Comparison of ENCODE assay signal across 26 mouse cellular contexts in the genomic region with DNA sequence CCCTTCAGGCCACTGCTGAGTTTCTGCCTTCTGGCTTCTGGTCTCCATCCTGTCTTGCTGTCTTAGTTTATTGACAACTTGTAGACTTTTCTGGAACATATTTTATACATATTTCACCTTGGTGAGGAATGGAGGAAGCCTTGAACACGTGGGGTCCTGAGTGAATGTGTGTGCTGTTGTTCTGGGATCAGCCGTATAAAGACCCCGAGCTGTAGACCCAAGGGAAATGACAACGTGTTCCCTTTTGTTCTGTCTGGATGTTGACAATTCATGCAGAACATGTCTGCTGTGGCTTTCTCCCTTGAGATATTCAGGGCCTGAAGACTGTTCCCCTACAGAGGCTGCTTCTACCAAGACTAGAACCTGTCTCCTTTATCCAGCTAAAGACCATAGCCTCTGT. TPM values are rescaled to one million over a fixed set of nuclear protein-coding genes. Genes with fewer than 3 reads are reported as not detected.
A peak's percentile ranks its signal among the peaks of the same experiment; 100 is the strongest.
DNase-seq lines count a peak whose midpoint lies in the region; ATAC-seq and TF ChIP-seq lines count a peak whose summit lies in the region.
"Had no signal": no experiment of that assay in that cellular context is flagged by ENCODE, and none has a peak within 500 bp of the region (broad histone marks: within the 10 kb centered on the region; RNA-seq: fewer than 3 reads in every experiment).

No protein-coding gene starts in this region.

- H3K36me3 ChIP-seq in heart, adult 2 months (ENCODE audit: control insufficient read depth, insufficient read depth, low read length) = no peaks in the 10 kb centered on the region; the same call in 1 of the 2 replicates
- H3K36me3 ChIP-seq in megakaryocyte, embryonic 14.5 days (replicated peaks; ENCODE audit: low read length) = no peaks in the 10 kb centered on the region
- H3K36me3 ChIP-seq in CH12.LX (replicated peaks in 1 of 2; ENCODE audit: control insufficient read depth in 1 of 2, insufficient read depth in 1 of 2, low read length in 1 of 2) = no peaks in the 10 kb centered on the region
- H3K36me3 ChIP-seq: embryonic facial prominence, embryonic 13.5 days; embryonic facial prominence, embryonic 15.5 days; forebrain, embryonic 10.5 days; forebrain, embryonic 12.5 days had no signal

- no peak overlapping the region for H3K4me3 ChIP-seq in gastrocnemius, adult 2 months
- no peak overlapping the region for H3K4me3 ChIP-seq in heart, adult 2 months
- H3K4me3 ChIP-seq in megakaryocyte, embryonic 14.5 days (replicated peaks) = peak overlapping the region; percentile 33
- no peak overlapping the region for H3K4me3 ChIP-seq in CH12.LX (replicated peaks in 1 of 3; ENCODE audit: low read depth in 2 of 3, low read length in 2 of 3, poor library complexity in 1 of 3)
- H3K4me3 ChIP-seq: embryonic facial prominence, embryonic 13.5 days; embryonic facial prominence, embryonic 15.5 days; erythroblast, embryonic 14.5 days; forebrain, embryonic 10.5 days; forebrain, embryonic 12.5 days had no signal

- H3K9me3 ChIP-seq in megakaryocyte, embryonic 14.5 days = no peaks in the 10 kb centered on the region
- no peaks in the 10 kb centered on the region for H3K9me3 ChIP-seq in CH12.LX (replicated peaks; ENCODE audit: low read length)
- H3K9me3 ChIP-seq: embryonic facial prominence, embryonic 13.5 days; embryonic facial prominence, embryonic 15.5 days; forebrain, embryonic 10.5 days; forebrain, embryonic 12.5 days had no signal

- no peak for ATAC-seq in megakaryocyte, adult 5-6 weeks (ENCODE audit: poor library complexity, severe bottlenecking)
- ATAC-seq: CD4-positive, CD25-positive, alpha-beta regulatory T cell, adult 4 months; forebrain, embryonic 14.5 days; forebrain, embryonic 16.5 days had no signal

- TF ChIP-seq CTCF in gastrocnemius, adult 2 months (IDR thresholded peaks at IDR 0.05) = no peak
- TF ChIP-seq CTCF in heart, adult 2 months (IDR thresholded peaks at IDR 0.05) = no peak
- no peak for TF ChIP-seq CTCF in CH12.LX (conservative IDR thresholded peaks at IDR 0.05 in 1 of 2, IDR thresholded peaks at IDR 0.05 in 1 of 2; ENCODE audit: low read depth in 2 of 2, low read length in 2 of 2)

- no peak for TF ChIP-seq POLR2A in heart, adult 2 months (IDR thresholded peaks at IDR 0.05; ENCODE audit: insufficient read depth, low read depth, low read length)
- no peak for TF ChIP-seq POLR2A in CH12.LX (IDR thresholded peaks at IDR 0.05; ENCODE audit: low read depth, low read length)

- H3K9ac ChIP-seq in heart, adult 2 months (ENCODE audit: low read depth, low read length) = no peak overlapping the region
- H3K9ac ChIP-seq in CH12.LX (ENCODE audit: insufficient read depth, low read depth) = no peak overlapping the region
- H3K9ac ChIP-seq: embryonic facial prominence, embryonic 13.5 days; embryonic facial prominence, embryonic 15.5 days; forebrain, embryonic 12.5 days had no signal

- WGBS in heart, adult 2 months = 61% methylated on average over 4 of the region's 4 CpGs

- peak overlapping the region; percentile 71; the same call in 1 of the 2 replicates for H3K27ac ChIP-seq in gastrocnemius, adult 2 months
- H3K27ac ChIP-seq in heart, adult 2 months = peak overlapping the region; percentile 79; the same call in 1 of the 2 replicates
- H3K27ac ChIP-seq in CH12.LX (ENCODE audit: insufficient read depth, low read depth) = no peak overlapping the region
- H3K27ac ChIP-seq: embryonic facial prominence, embryonic 13.5 days; embryonic facial prominence, embryonic 15.5 days; forebrain, embryonic 10.5 days; forebrain, embryonic 12.5 days had no signal

- H3K27me3 ChIP-seq in heart, adult 2 months (ENCODE audit: control insufficient read depth, insufficient read depth, low read length) = no peaks in the 10 kb centered on the region
- H3K27me3 ChIP-seq in megakaryocyte, embryonic 14.5 days (replicated peaks) = no peaks in the 10 kb centered on the region
- no peaks in the 10 kb centered on the region for H3K27me3 ChIP-seq in CH12.LX (replicated peaks)
- H3K27me3 ChIP-seq: embryonic facial prominence, embryonic 13.5 days; embryonic facial prominence, embryonic 15.5 days had no signal

- no peak for TF ChIP-seq RAD21 in CH12.LX (IDR thresholded peaks at IDR 0.05; ENCODE audit: low read depth, low read length)

- intact Hi-C loops in gastrocnemius, adult 2 months (cut with DNase I) = no loop called here
- intact Hi-C loops in heart, adult 2 months (cut with DNase I) = no loop called here
- intact Hi-C loops in heart, postnatal 25 days (cut with DNase I) = loop anchor here (5.0 kb wide), 1 partner anchor 40 kb away; no protein-coding TSS in a partner anchor

- TF ChIP-seq EP300 in heart, adult 2 months (IDR thresholded peaks at IDR 0.05; ENCODE audit: insufficient read depth, low read depth, low read length) = no peak
- peak; percentile 26; the same call in 1 of the 2 replicates for TF ChIP-seq EP300 in CH12.LX (IDR thresholded peaks at IDR 0.05; ENCODE audit: low read length)

- no peak for DNase-seq in gastrocnemius, adult 2 months
- DNase-seq in gastrocnemius, postnatal 25 days = no peak
- no peak for DNase-seq in heart, adult 2 months
- DNase-seq in heart, postnatal 25 days (ENCODE audit: low spot score) = no peak
- DNase-seq in CH12.LX (ENCODE audit: extremely low read depth) = no peak
- DNase-seq in adrenal gland, postnatal 36 days = no peak
- DNase-seq: adrenal gland, adult 2 months; adrenal gland, postnatal 10 days; adrenal gland, postnatal 25 days; B cell, adult 2 months; cerebellum, adult 11-12 months; cerebellum, adult 2 months; cerebellum, adult 9-10 months; cerebellum, postnatal 10 days; cerebellum, postnatal 25 days; embryo, embryonic 11 days had no signal

- no peaks in the 10 kb centered on the region for H3K79me2 ChIP-seq in heart, adult 2 months (replicated peaks; ENCODE audit: control insufficient read depth, insufficient read depth, low read length)
- no peaks in the 10 kb centered on the region for H3K79me2 ChIP-seq in CH12.LX (replicated peaks; ENCODE audit: control insufficient read depth, extremely low read depth, insufficient read depth, poor library complexity, severe bottlenecking)

- in situ Hi-C loops in CH12.LX (cut with MboI; ENCODE audit: low pct_ligation_motif_present, low pct_unique_long_range_greater_than_20kb, low sequenced_read_pairs) = no loop called here

- H3K4me1 ChIP-seq in heart, adult 2 months (ENCODE audit: control insufficient read depth, insufficient read depth, low read length) = peaks cover 5% of the 10 kb centered on the region
- H3K4me1 ChIP-seq in megakaryocyte, embryonic 14.5 days = peaks cover 51% of the 10 kb centered on the region
- H3K4me1 ChIP-seq in CH12.LX (ENCODE audit: control insufficient read depth in 1 of 2, insufficient read depth in 2 of 2) = peaks cover 11 to 39% of the 10 kb centered on the region in 2 experiments; a peak in 3 of 4 replicates

- no peak overlapping the region for H3K4me2 ChIP-seq in CH12.LX (ENCODE audit: insufficient read depth, low read depth, poor library complexity, severe bottlenecking)
- H3K4me2 ChIP-seq: embryonic facial prominence, embryonic 13.5 days; embryonic facial prominence, embryonic 15.5 days; forebrain, embryonic 12.5 days had no signal

- dilution Hi-C loops in CH12.LX (cut with MboI; ENCODE audit: extremely low pct_ligation_motif_present, extremely low pct_unique_long_range_greater_than_20kb, low sequenced_read_pairs) = no loop called here

TF ChIP-seq in CH12.LX, 34 proteins besides CTCF, POLR2A, EP300 and RAD21:
- no peak for TF ChIP-seq MAZ (IDR thresholded peaks at IDR 0.05; ENCODE audit: low read depth, low read length)
- TF ChIP-seq MAX (IDR thresholded peaks at IDR 0.05; ENCODE audit: low read length) = 0 out of 2 replicates have a peak, but pooled peaks have one; percentile 22
- no peak for TF ChIP-seq POLR2AphosphoS2 (IDR thresholded peaks at IDR 0.05; ENCODE audit: low read depth, low read length)
TF ChIP-seq in CH12.LX: peak in this region for 1.

RNA-seq across cellular contexts. Expression of a gene that starts 5.0 kb away (rescaled TPM):
- 1 to 10 TPM; 5.3 to 5.6 TPM for total RNA-seq in gastrocnemius, adult 2 months (2021)
- total RNA-seq in gastrocnemius, postnatal 25 days (2021) = 1 to 10 TPM; 4.0 to 4.9 TPM
- total RNA-seq in heart, adult 2 months (2021) = 10 to 100 TPM in 1 of 2 experiments, 1 to 10 TPM in 1; 6.0 to 13.1 TPM
- 3.4 and 4.7 TPM in 2 replicates for polyA plus RNA-seq in heart, adult 2 months (2012; rRNA removed)
- total RNA-seq in heart, postnatal 25 days (2021) = 1 to 10 TPM; 8.2 to 9.5 TPM
- polyA plus RNA-seq in megakaryocyte, embryonic 14.5 days (2012; ENCODE audit: insufficient read depth, low replicate concordance) = 7.6 TPM in 2 replicates
- total RNA-seq in megakaryocyte, adult 5-6 weeks (2015) = 21.7 and 25.3 TPM in 2 replicates
- 31.4 and 38.1 TPM in 2 replicates for total RNA-seq in megakaryocyte, adult 5-6 weeks (2017)
- total RNA-seq in CH12.LX (2012; rRNA removed) (25.1 and 28.1 TPM in 2 replicates), CH12.LX (2014; rRNA removed) (25.4 TPM in 2 replicates)
- polyA plus RNA-seq in CH12.LX (2012; ENCODE audit: insufficient read length, low read depth) = 30.4 and 31.4 TPM in 2 replicates
- total RNA-seq in adrenal gland, postnatal 36 days (2021) = 10 to 100 TPM; 38.1 to 39.7 TPM
